Mouse (Mus musculus) limb, embryonic 15.5 days (tissue): ENCODE data around the gene Pdk2. TPM values are rescaled to one million over a fixed set of nuclear protein-coding genes. Genes with fewer than 3 reads are reported as not detected.
"Not testable (repeated sequence)": the region's sequence is repeated elsewhere in the genome, so short reads cannot be mapped to it uniquely, and the experiment has no call there.

ENCODE experiments used
- ATAC-seq: fragments of 200-750 bp; cut with Nextera tagmentation; 2 replicates; pipeline ENCODE4 v1.8.0; 2017; ENCODE audit warnings: low read depth, moderate TSS enrichment; ENCODE audit not compliant: insufficient number of reproducible peaks, low FRiP score, low TSS enrichment
- H3K27ac ChIP-seq: fragments of 300-500 bp; sonication (generic); 2 replicates; pipeline ENCODE4 v1.5.1; 2015; ENCODE audit warnings: moderate library complexity, mild to moderate bottlenecking, inconsistent platforms
- H3K27me3 ChIP-seq: fragments of 300-500 bp; sonication (generic); 2 replicates; pipeline ENCODE4 v1.6.1; 2015; ENCODE audit warnings: inconsistent platforms
- H3K36me3 ChIP-seq: fragments of 300-500 bp; sonication (generic); 2 replicates; pipeline ENCODE4 v1.6.1; 2015; ENCODE audit warnings: inconsistent platforms
- H3K4me1 ChIP-seq: fragments of 300-500 bp; sonication (generic); 2 replicates; pipeline ENCODE4 v1.6.1; 2015; ENCODE audit warnings: inconsistent platforms
- H3K4me2 ChIP-seq: fragments of 300-500 bp; sonication (generic); 2 replicates; pipeline ENCODE4 v1.6.1; 2015; ENCODE audit warnings: mild to moderate bottlenecking, inconsistent platforms
- H3K4me3 ChIP-seq: fragments of 300-500 bp; sonication (generic); 2 replicates; pipeline ENCODE4 v1.5.1; 2015; ENCODE audit warnings: mild to moderate bottlenecking, inconsistent platforms
- H3K9ac ChIP-seq: fragments of 300-500 bp; sonication (generic); 2 replicates; pipeline ENCODE4 v1.6.1; 2015; ENCODE audit warnings: inconsistent platforms
- H3K9me3 ChIP-seq: fragments of 300-500 bp; sonication (generic); 2 replicates; pipeline ENCODE4 v1.6.1; 2016; ENCODE audit warnings: inconsistent platforms
- WGBS: fragments of 180-500 bp; shearing (Covaris S2); methylation state at CpG from one replicate; pipeline ENCODE4 v1.1.7; 2015; 5-methylcytosine and 5-hydroxymethylcytosine counted together
- polyA plus RNA-seq: library from polyadenylated mRNA; unstranded; fragments of >200 nt; fragmentation: Nextera tagmentation; extraction: Ambion mirVana; gene quantifications from 2 replicates; pipeline ENCODE4 v1.2.1, GENCODE M21; 2015

The Pdk2 gene
- polyA plus RNA-seq, 1 experiment from 2014 or later, result 33.4 TPM

GRCm38 (mm10) chr11:95023481-95023880 is 17.7 kb downstream of the Pdk2 start:
- H3K4me2 ChIP-seq, result no peak overlapping the region
- no peak overlapping the region for H3K9ac ChIP-seq
- peaks cover 3% of the 10 kb centered on the region; the same call in 1 of the 2 replicates for H3K4me1 ChIP-seq
- 93% methylated on average over 9 of the region's 9 CpGs for WGBS
- no peak overlapping the region for H3K27ac ChIP-seq
- no peak for ATAC-seq
- H3K36me3 ChIP-seq, result peaks cover 78% of the 10 kb centered on the region
- H3K9me3 ChIP-seq, result no peaks in the 10 kb centered on the region
- H3K27me3 ChIP-seq, result no peaks in the 10 kb centered on the region
- H3K4me3 ChIP-seq, result no peak overlapping the region

DNA sequence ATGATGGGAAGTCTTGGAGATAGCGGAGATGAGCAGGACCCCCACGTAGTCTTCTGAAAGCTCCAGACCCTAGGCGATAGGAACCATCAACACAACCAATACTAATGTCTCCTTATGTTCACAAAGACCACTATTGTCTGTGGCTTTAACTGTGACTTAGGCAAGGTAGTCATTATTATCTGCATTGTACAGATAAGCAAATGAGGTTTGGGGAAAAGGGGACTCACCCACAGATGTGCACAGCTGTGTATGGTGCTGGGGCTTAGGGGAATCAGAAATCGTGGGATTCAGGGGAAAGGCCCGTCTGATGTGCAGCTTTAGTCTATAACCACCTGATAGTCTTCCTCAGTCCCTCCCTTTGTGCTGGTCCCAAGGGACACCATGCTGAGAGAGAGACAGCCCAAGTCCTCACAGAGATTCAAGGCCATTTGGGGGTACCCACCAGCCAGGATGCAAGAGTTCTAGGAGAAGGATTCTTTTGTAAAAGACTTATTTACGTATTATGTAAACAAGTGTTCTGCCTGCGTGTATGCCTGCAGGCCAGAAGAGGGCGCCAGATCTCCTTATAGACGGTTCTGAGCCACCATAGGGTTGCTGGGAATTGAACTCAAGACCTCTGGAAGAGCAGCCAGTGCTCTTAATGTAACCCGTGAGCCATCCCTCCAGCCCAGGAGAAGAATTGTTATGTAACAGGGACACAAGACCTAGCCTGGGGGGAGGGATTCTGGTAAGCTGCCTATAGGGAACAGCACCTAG is 18.7 kb downstream of the Pdk2 start:
- Histone ChIP-seq H3K4me3 (no peak overlapping the region), H3K9me3 (no peaks in the 10 kb centered on the region), H3K27ac (no peak overlapping the region), H3K27me3 (no peaks in the 10 kb centered on the region), H3K4me1 (peaks cover 3% of the 10 kb centered on the region; the same call in 1 of the 2 replicates), H3K4me2 (no peak overlapping the region), H3K36me3 (peaks cover 80% of the 10 kb centered on the region), H3K9ac (no peak overlapping the region)
- WGBS, result 82% methylated on average over 10 of the region's 10 CpGs
- no peak for ATAC-seq

- Histone ChIP-seq H3K4me3 (no peak overlapping the region), H3K4me1 (peaks cover 26% of the 10 kb centered on the region), H3K9me3 (no peaks in the 10 kb centered on the region), H3K36me3 (peaks cover 50% of the 10 kb centered on the region), H3K27me3 (no peaks in the 10 kb centered on the region), H3K9ac (no peak overlapping the region), H3K4me2 (no peak overlapping the region), H3K27ac (no peak overlapping the region)
- WGBS, result 73% methylated on average over 3 of the region's 3 CpGs
- no peak for ATAC-seq
Observed at GRCm38 (mm10) chr11:95015484-95015883, 25.7 kb downstream of the Pdk2 start.

- H3K9me3 ChIP-seq, result no peaks in the 10 kb centered on the region
- H3K4me3 ChIP-seq, result no peak overlapping the region
- H3K4me1 ChIP-seq, result peaks cover 40% of the 10 kb centered on the region
- H3K27ac ChIP-seq, result no peak overlapping the region
- no peaks in the 10 kb centered on the region for H3K27me3 ChIP-seq
- H3K4me2 ChIP-seq, result no peak overlapping the region
- H3K36me3 ChIP-seq, result peaks cover 29% of the 10 kb centered on the region
- no peak for ATAC-seq
- H3K9ac ChIP-seq, result no peak overlapping the region
- WGBS, result 33% methylated on average over 3 of the region's 3 CpGs
Observed at GRCm38 (mm10) chr11:95012487-95012886, 28.7 kb downstream of the Pdk2 start.

DNA sequence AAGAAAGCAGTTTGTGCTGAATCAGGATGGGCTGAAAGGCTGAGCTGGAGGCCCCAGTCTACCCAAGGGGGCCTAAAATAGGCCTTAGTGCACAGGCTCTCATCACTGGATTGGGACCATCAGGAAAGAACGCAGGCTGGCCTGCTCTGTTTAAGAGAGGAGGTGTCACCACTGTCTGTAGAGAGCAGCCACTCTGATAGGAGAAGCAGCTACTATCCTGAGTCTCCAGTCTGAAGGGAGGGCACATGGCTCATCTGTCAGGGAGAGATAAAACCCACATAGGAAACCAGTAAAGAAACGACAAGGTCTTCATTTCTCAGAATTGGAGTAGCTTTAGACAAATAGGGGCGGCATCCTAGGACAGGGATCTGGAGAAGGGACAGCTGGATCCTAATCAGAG is 29.1 kb downstream of the Pdk2 start:
- peaks cover 44% of the 10 kb centered on the region for H3K4me1 ChIP-seq
- 64% methylated on average over 3 of the region's 3 CpGs for WGBS
- ATAC-seq, result no peak
- peaks cover 26% of the 10 kb centered on the region for H3K36me3 ChIP-seq
- H3K27ac ChIP-seq, result no peak overlapping the region
- H3K4me3 ChIP-seq, result no peak overlapping the region
- no peaks in the 10 kb centered on the region for H3K27me3 ChIP-seq
- H3K4me2 ChIP-seq, result peak overlapping the region; percentile 87; the same call in 1 of the 2 replicates
- H3K9me3 ChIP-seq, result no peaks in the 10 kb centered on the region
- H3K9ac ChIP-seq, result no peak overlapping the region

GRCm38 (mm10) chr11:95011416-95011815 is 29.7 kb downstream of the Pdk2 start:
- Histone ChIP-seq H3K4me3 (peak overlapping the region; percentile 70), H3K4me1 (peaks cover 51% of the 10 kb centered on the region), H3K9me3 (no peaks in the 10 kb centered on the region), H3K9ac (0 out of 2 replicates have a peak overlapping the region, but pooled peaks have one; percentile 2), H3K27ac (no peak overlapping the region), H3K27me3 (no peaks in the 10 kb centered on the region), H3K4me2 (peak overlapping the region; percentile 87), H3K36me3 (peaks cover 20% of the 10 kb centered on the region)
- 36% methylated on average over 1 of the region's 1 CpGs for WGBS
- ATAC-seq, result no peak

- Histone ChIP-seq H3K36me3 (peaks cover 15% of the 10 kb centered on the region), H3K4me3 (peak overlapping the region; percentile 70), H3K4me2 (peak overlapping the region; percentile 87), H3K9ac (0 out of 2 replicates have a peak overlapping the region, but pooled peaks have one; percentile 17), H3K4me1 (peaks cover 56% of the 10 kb centered on the region)
- not testable (repeated sequence) for H3K27ac ChIP-seq, H3K27me3 ChIP-seq, ATAC-seq, H3K9me3 ChIP-seq
- WGBS, result 4% methylated on average over 3 of the region's 4 CpGs
Observed at GRCm38 (mm10) chr11:95010841-95011403, 30.2 kb downstream of the Pdk2 start.

DNA sequence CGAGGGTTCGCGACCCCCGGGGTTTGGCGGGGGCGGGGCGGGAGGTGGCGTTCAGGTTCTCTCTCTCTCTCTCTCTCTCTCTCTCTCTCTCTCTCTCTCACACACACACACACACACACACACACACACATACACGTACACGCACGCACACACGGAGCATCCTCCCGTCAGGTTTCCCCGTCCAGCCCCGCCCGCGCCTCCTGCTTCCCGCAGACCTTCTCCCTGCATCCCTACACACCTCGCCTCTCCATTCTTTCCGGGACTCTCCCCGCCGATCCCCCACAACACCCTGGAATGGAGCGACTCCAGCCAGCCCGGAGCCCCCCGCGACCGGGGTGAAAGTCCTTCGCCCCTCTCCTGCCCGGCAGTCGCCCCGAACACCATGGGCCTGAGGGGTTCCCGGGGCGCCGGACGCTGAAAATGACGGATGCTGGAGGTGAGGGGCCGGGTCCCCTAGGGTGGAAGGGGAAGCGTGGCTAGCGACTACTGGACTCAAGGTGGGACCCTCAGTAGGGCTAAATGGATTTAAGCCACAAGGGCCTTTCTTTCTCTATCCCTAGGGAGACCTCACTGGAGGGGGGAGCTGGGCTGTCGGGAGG is 30.9 kb downstream of the Pdk2 start:
- peaks cover 15% of the 10 kb centered on the region for H3K36me3 ChIP-seq
- peak overlapping the region; percentile 87 for H3K4me2 ChIP-seq
- 1% methylated on average over 37 of the region's 40 CpGs for WGBS
- H3K9ac ChIP-seq, result peak overlapping the region; percentile 72
- no peaks in the 10 kb centered on the region for H3K27me3 ChIP-seq
- H3K4me3 ChIP-seq, result peak overlapping the region; percentile 70
- H3K4me1 ChIP-seq, result peaks cover 62% of the 10 kb centered on the region
- peak overlapping the region; percentile 94 for H3K27ac ChIP-seq
- no peak for ATAC-seq
- no peaks in the 10 kb centered on the region for H3K9me3 ChIP-seq

DNA sequence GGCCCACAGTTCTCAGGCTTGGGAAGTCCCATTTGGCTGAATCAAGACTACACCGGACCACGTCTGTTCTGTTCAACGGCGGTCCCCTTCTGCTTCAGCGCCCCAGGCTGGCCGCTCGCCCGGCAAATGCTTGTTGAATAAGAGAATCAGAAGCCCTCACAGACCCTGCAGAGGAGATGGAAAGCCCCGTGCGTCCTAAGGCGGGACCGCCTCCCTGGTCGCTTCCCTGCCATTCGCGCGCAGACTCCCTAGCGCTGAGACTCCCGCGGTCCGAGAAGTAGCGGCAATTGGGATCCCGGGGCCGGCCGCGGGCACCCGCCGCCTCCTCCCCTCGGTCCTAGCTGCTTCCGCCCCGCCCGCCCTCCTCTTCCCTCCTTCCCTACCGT is 31.5 kb downstream of the Pdk2 start, which contains the start of gene Samd14:
TSS of gene Samd14 (plus strand) at position 251 of the 386 bp plus-strand sequence.
- Histone ChIP-seq H3K9ac (peak within 1 kb of the TSS; percentile 72), H3K4me3 (peak within 1 kb of the TSS; percentile 70), H3K4me1 (peaks cover 62% of the 10 kb centered on the region), H3K27me3 (no peaks in the 10 kb centered on the region), H3K9me3 (no peaks in the 10 kb centered on the region), H3K4me2 (peak within 1 kb of the TSS; percentile 87), H3K27ac (peak within 1 kb of the TSS; percentile 94), H3K36me3 (peaks cover 15% of the 10 kb centered on the region)
- under 1% methylated on average over 29 of the region's 32 CpGs for WGBS
- peak; percentile 72 for ATAC-seq

DNA sequence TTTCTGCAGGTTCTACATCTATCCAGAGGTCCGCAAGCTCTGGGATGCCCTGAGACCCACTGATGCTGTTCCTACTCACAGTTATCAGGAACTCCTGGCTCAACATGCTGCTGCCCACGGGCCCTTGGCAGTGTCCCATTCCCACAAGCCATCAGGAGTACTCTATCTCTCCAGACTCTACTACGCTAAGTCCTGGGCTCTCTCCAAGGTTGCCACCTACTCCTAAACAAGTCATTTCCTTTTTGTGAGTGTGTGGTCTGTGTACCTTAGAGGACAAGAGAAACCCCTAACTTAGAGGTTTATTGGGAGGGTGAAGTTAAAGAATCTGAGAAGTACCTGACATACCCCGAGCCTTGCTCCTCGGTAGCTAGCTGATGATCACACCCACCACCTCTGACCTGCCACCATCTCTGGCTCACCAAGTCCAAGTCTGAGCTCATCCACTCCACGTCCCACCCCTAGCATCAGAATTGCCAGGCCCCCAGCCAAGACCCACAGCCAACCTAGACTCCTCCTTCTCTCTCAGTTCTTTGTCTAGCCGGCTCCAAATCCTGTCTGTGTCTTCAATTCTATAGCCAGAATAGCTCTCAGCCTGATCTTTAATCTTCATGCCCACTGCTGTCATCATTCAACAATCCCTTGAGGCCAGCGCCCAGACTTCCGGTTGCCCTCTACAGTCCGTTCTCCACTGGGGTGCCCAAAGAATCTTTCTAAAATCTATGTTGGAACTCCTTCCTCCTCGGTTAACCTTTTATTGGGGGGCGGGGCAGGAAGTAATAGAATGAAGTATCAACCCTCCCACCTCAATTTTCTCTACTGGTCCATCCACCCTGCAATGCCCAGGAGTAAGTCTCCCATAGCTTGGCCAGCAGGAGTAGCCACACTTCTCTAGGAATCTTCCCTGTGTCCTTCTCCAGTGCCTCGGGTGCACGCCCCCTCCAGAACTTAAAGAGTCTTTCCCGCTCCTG is 32.2 kb downstream of the Pdk2 start:
- peak overlapping the region; percentile 94 for H3K27ac ChIP-seq
- WGBS, result 26% methylated on average over 15 of the region's 15 CpGs
- H3K4me1 ChIP-seq, result peaks cover 60% of the 10 kb centered on the region
- no peaks in the 10 kb centered on the region for H3K9me3 ChIP-seq
- peak; percentile 42 for ATAC-seq
- no peaks in the 10 kb centered on the region for H3K27me3 ChIP-seq
- peaks cover 22% of the 10 kb centered on the region for H3K36me3 ChIP-seq
- H3K9ac ChIP-seq, result peak overlapping the region; percentile 72
- peak overlapping the region; percentile 70 for H3K4me3 ChIP-seq
- peak overlapping the region; percentile 87 for H3K4me2 ChIP-seq

DNA sequence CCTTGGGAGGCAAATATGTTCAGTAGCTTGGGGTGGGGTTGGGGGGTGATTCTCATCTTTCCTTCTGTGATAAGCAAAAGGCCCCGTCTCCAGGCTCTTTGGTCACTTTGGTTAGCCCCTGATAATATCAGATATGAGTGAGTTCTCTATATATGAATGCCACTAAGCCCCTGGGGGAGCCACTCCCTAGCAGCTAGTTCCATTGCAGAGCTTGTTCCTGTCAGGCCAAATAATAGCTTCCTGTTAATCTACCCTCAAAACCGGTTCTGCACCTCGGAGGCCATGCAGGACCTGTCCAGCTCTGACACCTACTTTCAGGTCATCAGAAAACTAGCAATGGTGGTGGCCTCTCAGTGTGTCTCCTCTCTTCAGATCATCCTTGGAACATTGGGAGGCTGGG is 33.7 kb downstream of the Pdk2 start:
- Histone ChIP-seq H3K27me3 (no peaks in the 10 kb centered on the region), H3K36me3 (peaks cover 34% of the 10 kb centered on the region), H3K9me3 (no peaks in the 10 kb centered on the region), H3K4me2 (no peak overlapping the region), H3K9ac (no peak overlapping the region), H3K4me3 (no peak overlapping the region), H3K4me1 (peaks cover 52% of the 10 kb centered on the region), H3K27ac (peak overlapping the region; percentile 67; the same call in 1 of the 2 replicates)
- WGBS, result 58% methylated on average over 3 of the region's 3 CpGs
- no peak for ATAC-seq
